Mouse (Mus musculus): ENCODE measurements around the gene Fbxo42. TPM values are rescaled to one million over a fixed set of nuclear protein-coding genes. Genes with fewer than 3 reads are reported as not detected.
"Not testable (repeated sequence)": the region's sequence is repeated elsewhere in the genome, so short reads cannot be mapped to it uniquely, and the experiment has no call there.

The Fbxo42 gene
- polyA plus RNA-seq, 1 experiment from 2014 or later: 31.9 TPM

DNA sequence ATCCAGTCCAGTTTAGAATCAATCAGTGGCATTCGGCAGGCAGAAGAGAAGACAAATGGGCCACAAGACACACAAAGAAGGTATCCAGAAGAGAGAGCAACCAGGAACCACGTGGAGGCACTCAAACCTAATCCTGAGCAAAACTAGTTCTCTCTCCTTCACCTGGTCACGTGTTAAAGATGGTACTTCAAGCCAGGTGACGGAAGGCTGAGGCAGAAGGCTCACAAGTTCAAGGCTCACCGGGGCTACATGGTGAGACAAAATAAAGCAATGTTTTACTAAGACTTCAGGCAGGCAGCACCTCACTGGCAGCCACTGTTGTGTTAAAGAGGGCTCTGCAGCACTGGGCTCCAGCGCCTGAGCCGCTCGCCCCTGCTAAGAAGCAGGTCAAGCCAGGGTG, 15.5 kb upstream of the Fbxo42 start:
- no peak overlapping the region for H3K4me2 ChIP-seq (ENCODE audit: low read length)
- H3K9me3 ChIP-seq (ENCODE audit: control insufficient read depth, low read length): no peaks in the 10 kb centered on the region
- DNase-seq (no peak), ATAC-seq (ENCODE audit: low FRiP score, low TSS enrichment) (no peak)
- 56% methylated on average over 8 of the region's 8 CpGs for WGBS
- H3K9ac ChIP-seq (replicated peaks; ENCODE audit: low read length): no peak overlapping the region
- no peaks in the 10 kb centered on the region for H3K27me3 ChIP-seq (ENCODE audit: control insufficient read depth, insufficient read depth, low read length)
- H3K4me1 ChIP-seq (ENCODE audit: control insufficient read depth, insufficient read depth, low read length): peaks cover 31% of the 10 kb centered on the region
- H3K27ac ChIP-seq (replicated peaks; ENCODE audit: low read depth, low read length): peak overlapping the region; percentile 37; the same call in 1 of the 2 replicates
- no peaks in the 10 kb centered on the region for H3K36me3 ChIP-seq (ENCODE audit: control insufficient read depth, insufficient read depth, low read length)
- H3K4me3 ChIP-seq (replicated peaks; ENCODE audit: low read depth, low read length): no peak overlapping the region

DNA sequence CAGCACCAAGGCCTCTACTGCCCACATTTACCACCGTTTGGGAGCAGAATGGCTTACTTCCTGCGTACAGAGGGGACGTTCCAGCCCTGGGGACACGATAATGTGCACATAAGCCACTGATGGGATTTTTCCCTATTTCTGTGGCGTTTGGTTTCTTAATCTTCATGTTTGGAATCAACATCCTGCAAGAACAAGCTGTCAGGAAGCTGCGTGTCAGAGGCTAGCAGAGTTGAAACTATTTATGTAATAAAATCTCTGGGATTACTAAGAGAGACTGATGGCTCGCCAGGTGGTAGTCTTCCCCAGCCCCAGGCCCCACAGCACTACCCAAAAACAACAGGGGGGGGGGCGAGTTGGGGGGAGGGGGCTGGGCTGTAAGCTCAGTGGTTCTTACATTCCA, 14.5 kb upstream of the Fbxo42 start:
- no peak for ATAC-seq (ENCODE audit: low FRiP score, low TSS enrichment)

DNA sequence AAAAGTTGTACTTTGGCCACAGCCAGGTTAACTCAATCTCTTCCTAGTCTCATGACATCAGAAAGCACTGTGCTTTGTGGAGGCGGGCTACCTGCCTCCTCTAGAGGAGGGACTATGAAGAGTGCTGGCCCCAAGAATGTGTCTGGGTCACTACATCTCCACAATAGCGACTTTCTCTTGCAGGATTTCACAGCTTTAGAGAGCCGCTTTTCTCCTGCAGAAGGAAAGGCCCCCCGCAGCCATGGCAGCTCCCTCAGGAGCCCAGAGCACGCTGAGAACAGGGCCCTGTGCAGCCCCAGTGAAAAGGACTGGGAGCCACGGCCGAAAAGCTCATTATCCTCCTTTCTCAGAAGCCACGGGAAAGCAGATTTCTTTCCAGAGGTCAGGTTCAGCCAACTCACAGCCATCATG, 13.7 kb upstream of the Fbxo42 start:
- Histone ChIP-seq H3K27ac (replicated peaks; ENCODE audit: low read depth, low read length) (peak overlapping the region; percentile 1), H3K4me1 (ENCODE audit: control insufficient read depth, insufficient read depth, low read length) (peaks cover 42% of the 10 kb centered on the region), H3K9ac (replicated peaks; ENCODE audit: low read length) (no peak overlapping the region; the same call in 1 of the 2 replicates), H3K36me3 (ENCODE audit: control insufficient read depth, insufficient read depth, low read length) (no peaks in the 10 kb centered on the region), H3K27me3 (ENCODE audit: control insufficient read depth, insufficient read depth, low read length) (no peaks in the 10 kb centered on the region), H3K9me3 (ENCODE audit: control insufficient read depth, low read length) (no peaks in the 10 kb centered on the region), H3K4me3 (replicated peaks; ENCODE audit: low read depth, low read length) (no peak overlapping the region), H3K4me2 (ENCODE audit: low read length) (peak overlapping the region; percentile 8; the same call in 1 of the 2 replicates)
- WGBS: 6% methylated on average over 8 of the region's 8 CpGs
- ATAC-seq (ENCODE audit: low FRiP score, low TSS enrichment) (no peak), DNase-seq (no peak)

More for the DNA sequence above, 14.5 kb upstream of the Fbxo42 start:
- Histone ChIP-seq H3K4me3 (replicated peaks; ENCODE audit: low read depth, low read length) (no peak overlapping the region), H3K36me3 (ENCODE audit: control insufficient read depth, insufficient read depth, low read length) (no peaks in the 10 kb centered on the region), H3K4me2 (ENCODE audit: low read length) (no peak overlapping the region), H3K27ac (replicated peaks; ENCODE audit: low read depth, low read length) (no peak overlapping the region), H3K4me1 (ENCODE audit: control insufficient read depth, insufficient read depth, low read length) (peaks cover 37% of the 10 kb centered on the region), H3K27me3 (ENCODE audit: control insufficient read depth, insufficient read depth, low read length) (no peaks in the 10 kb centered on the region), H3K9ac (replicated peaks; ENCODE audit: low read length) (no peak overlapping the region), H3K9me3 (ENCODE audit: control insufficient read depth, low read length) (no peaks in the 10 kb centered on the region)
- WGBS: 60% methylated on average over 8 of the region's 8 CpGs
- DNase-seq: no peak

DNA sequence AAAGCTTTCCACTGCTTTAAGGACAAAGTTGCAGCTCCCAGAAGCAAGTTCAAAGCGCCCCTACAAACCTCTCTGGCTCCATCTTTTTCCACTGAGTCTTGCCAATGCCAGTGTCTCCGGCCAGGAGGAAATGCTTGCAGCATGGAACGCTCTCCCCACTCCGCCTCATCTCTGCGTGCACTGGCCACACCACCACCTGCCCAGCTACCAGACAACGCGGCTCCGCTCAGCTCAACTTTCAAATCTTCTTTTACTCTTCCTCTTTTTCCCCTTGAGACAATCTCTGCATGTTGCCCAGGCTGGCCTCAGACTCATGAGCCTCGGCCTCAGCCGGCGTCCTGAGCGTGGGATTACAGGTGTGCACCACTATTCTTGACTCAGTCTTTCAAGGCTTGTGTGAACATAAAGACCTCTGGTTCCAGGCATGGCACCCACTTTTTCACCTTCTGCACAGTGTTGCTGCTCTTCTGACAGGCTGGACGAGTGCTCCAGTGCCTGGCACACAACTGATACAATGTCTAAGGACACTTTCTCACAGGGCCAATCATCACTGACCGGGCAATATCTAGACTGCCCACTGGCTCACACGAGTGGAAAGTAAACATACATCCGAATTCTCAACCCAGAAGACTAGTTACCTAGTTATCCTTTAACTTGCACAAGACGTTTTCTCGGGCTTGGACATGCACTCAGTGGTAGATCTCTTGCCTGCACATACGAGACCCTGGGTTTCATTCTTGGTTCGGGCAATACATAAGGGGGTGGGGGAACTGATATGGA, 12.8 kb upstream of the Fbxo42 start:
- Histone ChIP-seq H3K9ac (replicated peaks; ENCODE audit: low read length) (no peak overlapping the region), H3K9me3 (ENCODE audit: control insufficient read depth, low read length) (no peaks in the 10 kb centered on the region), H3K27ac (replicated peaks; ENCODE audit: low read depth, low read length) (peak overlapping the region; percentile 1), H3K4me3 (replicated peaks; ENCODE audit: low read depth, low read length) (no peak overlapping the region), H3K4me1 (ENCODE audit: control insufficient read depth, insufficient read depth, low read length) (peaks cover 42% of the 10 kb centered on the region), H3K36me3 (ENCODE audit: control insufficient read depth, insufficient read depth, low read length) (no peaks in the 10 kb centered on the region), H3K27me3 (ENCODE audit: control insufficient read depth, insufficient read depth, low read length) (no peaks in the 10 kb centered on the region), H3K4me2 (ENCODE audit: low read length) (no peak overlapping the region)
- WGBS: 57% methylated on average over 20 of the region's 20 CpGs
- no peak for DNase-seq
- no peak for ATAC-seq (ENCODE audit: low FRiP score, low TSS enrichment)

DNA sequence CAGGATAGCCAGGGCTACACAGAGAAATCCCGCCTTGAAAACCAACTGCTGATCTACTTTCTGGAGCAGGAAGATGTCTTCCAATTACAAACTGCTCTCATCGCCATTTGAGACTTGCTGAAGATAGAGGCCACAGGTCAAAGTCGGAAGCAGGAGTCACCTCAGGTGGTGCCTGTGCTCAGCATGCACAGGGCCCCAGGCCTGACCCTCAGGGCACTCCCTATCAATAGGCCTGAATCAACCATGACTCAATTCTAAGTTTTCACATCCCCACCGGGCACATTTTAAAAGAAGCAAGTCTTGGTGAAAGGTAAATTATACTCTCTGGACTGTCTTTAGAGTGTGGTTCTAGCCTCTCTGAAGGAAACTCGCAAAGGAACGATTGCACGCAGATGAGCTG, 11.6 kb upstream of the Fbxo42 start:
- Histone ChIP-seq H3K9me3 (ENCODE audit: control insufficient read depth, low read length) (no peaks in the 10 kb centered on the region), H3K4me3 (replicated peaks; ENCODE audit: low read depth, low read length) (no peak overlapping the region), H3K27ac (replicated peaks; ENCODE audit: low read depth, low read length) (no peak overlapping the region), H3K27me3 (ENCODE audit: control insufficient read depth, insufficient read depth, low read length) (no peaks in the 10 kb centered on the region), H3K9ac (replicated peaks; ENCODE audit: low read length) (no peak overlapping the region), H3K36me3 (ENCODE audit: control insufficient read depth, insufficient read depth, low read length) (no peaks in the 10 kb centered on the region), H3K4me2 (ENCODE audit: low read length) (no peak overlapping the region), H3K4me1 (ENCODE audit: control insufficient read depth, insufficient read depth, low read length) (peaks cover 38% of the 10 kb centered on the region)
- ATAC-seq (ENCODE audit: low FRiP score, low TSS enrichment): no peak
- 61% methylated on average over 7 of the region's 7 CpGs for WGBS
- DNase-seq: no peak

DNA sequence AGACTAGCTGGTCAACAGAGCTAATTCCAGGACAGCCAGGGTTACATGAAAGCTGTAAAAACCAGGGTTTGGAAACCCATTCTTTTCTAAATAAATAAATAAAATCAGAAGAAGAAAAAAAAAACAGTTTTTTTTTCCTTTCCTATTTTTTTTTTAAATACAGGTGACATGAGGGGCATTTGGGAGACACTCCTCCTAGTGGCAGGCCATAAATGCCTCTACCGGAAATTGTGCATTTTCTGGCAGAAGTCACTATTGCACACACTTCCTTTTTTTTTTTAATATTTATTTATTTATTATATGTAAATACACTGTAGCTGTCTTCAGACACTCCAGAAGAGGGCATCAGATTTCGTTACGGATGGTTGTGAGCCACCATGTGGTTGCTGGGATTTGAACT, 10.0 kb upstream of the Fbxo42 start:
- H3K27ac ChIP-seq (replicated peaks; ENCODE audit: low read depth, low read length); H3K4me3 ChIP-seq (replicated peaks; ENCODE audit: low read depth, low read length); DNase-seq; H3K9me3 ChIP-seq (ENCODE audit: control insufficient read depth, low read length); ATAC-seq (ENCODE audit: low FRiP score, low TSS enrichment); H3K36me3 ChIP-seq (ENCODE audit: control insufficient read depth, insufficient read depth, low read length); H3K9ac ChIP-seq (replicated peaks; ENCODE audit: low read length); H3K27me3 ChIP-seq (ENCODE audit: control insufficient read depth, insufficient read depth, low read length): not testable (repeated sequence)
- Histone ChIP-seq H3K4me1 (ENCODE audit: control insufficient read depth, insufficient read depth, low read length) (peaks cover 33% of the 10 kb centered on the region), H3K4me2 (ENCODE audit: low read length) (peak overlapping the region; percentile 11; the same call in 1 of the 2 replicates)
- 70% methylated on average over 3 of the region's 3 CpGs for WGBS

DNA sequence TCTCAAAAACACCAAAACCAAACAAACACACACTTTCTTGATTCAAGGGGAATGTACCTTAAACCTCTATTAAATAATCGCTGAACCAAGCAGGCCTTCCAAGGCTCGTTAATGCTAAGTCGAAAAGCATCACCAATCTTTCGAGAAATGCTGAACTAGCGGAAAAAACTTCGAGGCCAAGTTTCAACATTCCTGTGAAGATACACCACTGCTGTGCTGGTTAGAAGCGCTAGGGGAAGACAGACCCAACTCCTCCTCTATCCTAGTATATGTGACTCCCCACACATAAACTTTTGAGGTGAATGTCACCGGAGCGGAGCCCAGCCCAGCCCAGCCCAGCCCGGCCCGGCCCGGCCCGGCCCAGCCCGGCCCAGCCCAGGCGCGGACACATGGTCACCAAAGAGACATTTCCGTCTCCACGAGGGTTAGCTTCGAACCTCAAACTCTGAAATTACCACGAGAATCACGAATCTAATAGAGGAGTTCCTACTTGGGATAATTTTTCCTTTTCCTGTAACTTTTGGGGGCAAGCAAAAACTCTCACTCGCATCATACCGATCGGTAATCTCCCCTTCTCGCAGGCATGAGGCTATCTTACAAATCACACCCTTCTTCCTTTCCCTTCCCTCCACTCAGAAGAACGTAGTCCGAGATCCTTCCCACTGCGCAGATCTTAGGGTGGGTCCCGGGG, 9.1 kb upstream of the Fbxo42 start:
- Histone ChIP-seq H3K4me2 (ENCODE audit: low read length) (peak overlapping the region; percentile 87), H3K9me3 (ENCODE audit: control insufficient read depth, low read length) (no peaks in the 10 kb centered on the region), H3K36me3 (ENCODE audit: control insufficient read depth, insufficient read depth, low read length) (no peaks in the 10 kb centered on the region), H3K9ac (replicated peaks; ENCODE audit: low read length) (peak overlapping the region; percentile 77), H3K4me1 (ENCODE audit: control insufficient read depth, insufficient read depth, low read length) (peaks cover 33% of the 10 kb centered on the region), H3K27ac (replicated peaks; ENCODE audit: low read depth, low read length) (peak overlapping the region; percentile 95; the same call in 1 of the 2 replicates), H3K4me3 (replicated peaks; ENCODE audit: low read depth, low read length) (peak overlapping the region; percentile 71), H3K27me3 (ENCODE audit: control insufficient read depth, insufficient read depth, low read length) (no peaks in the 10 kb centered on the region)
- 4% methylated on average over 29 of the region's 29 CpGs for WGBS
- DNase-seq (no peak), ATAC-seq (ENCODE audit: low FRiP score, low TSS enrichment) (no peak)

- Histone ChIP-seq H3K36me3 (ENCODE audit: control insufficient read depth, insufficient read depth, low read length) (no peaks in the 10 kb centered on the region), H3K27ac (replicated peaks; ENCODE audit: low read depth, low read length) (peak within 1 kb of the TSS; percentile 95), H3K4me3 (replicated peaks; ENCODE audit: low read depth, low read length) (peak within 1 kb of the TSS; percentile 71), H3K4me2 (ENCODE audit: low read length) (peak within 1 kb of the TSS; percentile 87), H3K27me3 (ENCODE audit: control insufficient read depth, insufficient read depth, low read length) (no peaks in the 10 kb centered on the region), H3K9ac (replicated peaks; ENCODE audit: low read length) (peak within 1 kb of the TSS; percentile 77), H3K9me3 (ENCODE audit: control insufficient read depth, low read length) (no peaks in the 10 kb centered on the region), H3K4me1 (ENCODE audit: control insufficient read depth, insufficient read depth, low read length) (peaks cover 29% of the 10 kb centered on the region)
- WGBS: 1% methylated on average over 62 of the region's 63 CpGs
- peak; percentile 100 for DNase-seq
- ATAC-seq (ENCODE audit: low FRiP score, low TSS enrichment): peak; percentile 96
Measured at GRCm38 (mm10) chr4:141139116-141139970, 8.4 kb upstream of the Fbxo42 start, which contains the start of gene Szrd1. Gene Szrd1, minus strand, starts transcription at chr4:141139775.

Data from midbrain, embryonic 14.5 days (tissue).